Mouse (Mus musculus): ENCODE measurements around the gene Zfp454. TPM values are rescaled to one million over a fixed set of nuclear protein-coding genes. Genes with fewer than 3 reads are reported as not detected.

Gene Zfp454
- polyA plus RNA-seq (2012; rRNA removed), result 0.96 and 1.4 TPM in 2 replicates

DNA sequence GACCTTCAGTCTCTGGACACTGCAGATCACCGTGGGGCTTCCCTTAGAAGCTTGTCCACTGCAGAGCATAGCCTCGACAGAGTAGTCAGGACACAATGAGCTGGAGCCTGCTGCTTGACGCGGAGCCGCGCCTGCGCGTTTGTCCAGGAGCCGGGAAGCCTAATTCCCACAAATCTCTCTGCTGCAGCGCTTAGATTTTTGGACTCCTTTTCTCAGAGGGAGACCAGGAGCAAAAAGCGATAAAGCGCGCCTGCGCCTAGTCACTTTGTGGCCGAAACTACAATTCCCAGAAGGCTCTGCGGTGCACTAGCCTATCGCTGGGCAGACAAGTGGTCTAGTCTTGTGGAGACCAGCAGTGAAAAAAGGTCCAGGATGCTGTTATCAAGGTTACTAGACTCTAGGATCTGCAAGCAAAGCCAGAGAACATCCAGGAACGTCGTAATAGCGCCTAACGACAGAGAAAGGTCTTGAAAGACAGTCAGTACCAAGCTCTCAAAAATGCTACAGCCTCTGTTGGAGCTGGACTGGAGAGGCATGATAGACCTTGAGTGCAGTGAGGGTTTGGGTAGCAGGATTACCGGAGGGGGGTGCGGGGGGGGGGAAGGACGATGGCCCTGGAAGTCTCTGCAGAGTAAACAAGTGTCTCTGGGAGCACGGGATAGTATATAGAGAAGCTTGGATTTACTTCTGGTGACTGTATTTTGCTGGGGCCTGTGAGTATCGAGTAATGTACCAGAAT, at the start of gene Zfp454:
Gene Zfp454 (minus strand): TSS at position 262 of the 739 bp plus-strand sequence.

DNA sequence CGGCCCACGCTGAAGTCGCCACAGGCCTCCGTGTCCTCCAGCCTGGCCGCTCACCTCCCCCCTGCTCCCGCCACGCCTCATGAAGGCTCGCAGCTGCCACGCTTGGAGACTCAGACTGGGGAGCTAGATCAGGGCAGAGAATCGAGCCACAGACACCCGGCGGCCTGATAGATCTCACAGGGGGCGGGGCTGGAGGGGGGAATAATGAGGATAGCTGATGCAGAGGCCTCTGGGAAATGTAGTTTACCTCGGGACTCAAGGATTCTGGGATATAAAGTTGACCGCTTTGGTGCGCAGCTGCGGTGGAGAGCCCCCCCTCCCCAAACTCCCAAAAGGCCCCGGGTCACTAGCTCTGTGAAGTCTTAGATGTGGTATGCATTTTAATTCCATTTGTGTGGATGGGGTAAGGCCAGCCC, 44.0 kb upstream of the Zfp454 start, which contains the start of gene Zfp354b:
Gene Zfp354b (minus strand): TSS at position 183 of the 416 bp plus-strand sequence.

GRCm38 (mm10) chr11:50915671-50916320, 28.3 kb upstream of the Zfp454 start, which contains the start of gene Zfp2:
Gene Zfp2 (minus strand): TSS chr11:50916165.

DNA sequence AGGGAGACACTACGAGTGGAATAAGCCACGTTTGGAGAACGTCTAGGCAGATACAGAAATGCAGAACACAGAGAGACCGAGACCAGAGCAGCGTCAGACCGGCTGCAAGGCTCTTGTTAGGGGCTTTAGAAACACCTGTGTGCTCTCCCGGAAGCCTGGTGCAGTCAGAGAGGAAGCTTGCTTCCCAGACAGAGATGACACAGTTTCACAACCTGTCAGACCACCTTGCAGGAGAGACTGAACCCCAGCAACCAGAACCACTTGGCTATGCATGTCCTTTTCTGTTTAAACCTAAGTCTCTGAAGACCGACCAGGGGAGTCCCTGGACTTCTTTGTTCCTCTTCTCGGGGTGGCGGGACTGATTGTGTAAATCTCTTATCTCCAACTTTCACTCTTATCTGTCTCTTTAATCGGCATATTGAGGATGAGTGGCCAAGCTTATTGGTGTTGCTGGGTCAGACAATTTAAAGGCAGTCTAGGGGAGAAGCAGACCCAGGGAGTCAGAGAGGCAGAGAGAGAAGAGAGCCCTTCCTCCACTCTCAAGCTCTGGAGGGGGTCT, 37.2 kb downstream of the Zfp454 start, which contains the start of gene Grm6:
Gene Grm6 (plus strand): TSS at position 509 of the 559 bp plus-strand sequence.

DNA sequence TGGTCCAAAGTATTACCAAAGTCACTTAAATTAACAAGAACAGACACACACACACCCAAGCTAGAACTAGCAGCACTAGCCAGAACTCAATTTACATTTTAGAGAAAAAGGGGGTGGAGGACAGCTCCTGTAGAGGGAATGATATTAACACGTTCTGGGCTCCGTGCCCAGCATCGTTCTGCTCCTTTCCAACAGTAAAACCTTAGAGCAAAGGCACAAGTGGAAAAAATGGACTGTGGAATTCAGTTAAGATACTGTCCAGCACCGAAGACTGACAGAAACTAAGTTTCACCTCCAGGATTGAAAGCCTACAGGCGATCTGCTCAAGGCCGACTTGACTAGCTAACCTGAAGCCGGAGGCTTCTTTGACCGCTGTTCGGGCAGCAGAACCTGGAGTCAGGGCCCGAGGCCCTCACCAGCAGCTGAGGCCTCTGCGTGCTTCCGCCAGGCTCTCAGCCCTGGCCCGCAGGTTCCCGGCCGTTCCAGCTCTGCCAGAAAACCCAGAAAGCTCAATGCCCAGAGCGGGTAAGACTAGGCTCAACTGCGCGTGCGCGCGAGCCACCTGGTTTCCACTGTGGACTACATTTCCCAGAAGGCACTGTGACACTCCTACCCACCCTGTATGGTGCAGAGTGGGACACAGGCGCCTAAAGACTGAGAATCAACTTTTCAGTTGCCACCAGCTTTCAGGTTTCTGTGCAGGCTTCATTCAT, 46.3 kb downstream of the Zfp454 start, which contains the start of gene Zfp879:
Gene Zfp879 (minus strand): TSS at position 530 of the 713 bp plus-strand sequence.

GRCm38 (mm10) chr11:50827010-50827953, 60.2 kb downstream of the Zfp454 start, which contains the start of gene Zfp354c:
Gene Zfp354c (minus strand): TSS chr11:50827724.

Other genes with a start within 250 kb of the Zfp454 start
- gene Zfp354c, start 59.9 kb downstream of the Zfp454 start, polyA plus RNA-seq (2012; rRNA removed), result 2.5 and 3.9 TPM in 2 replicates
- 0.33 and 0.41 TPM in 2 replicates for gene Zfp879, start 46.1 kb downstream of the Zfp454 start, polyA plus RNA-seq (2012; rRNA removed)
- gene Grm6, start 37.0 kb downstream of the Zfp454 start, polyA plus RNA-seq (2012; rRNA removed), result 0.10 TPM in 1 of 2 replicates, not detected in the other
- 1.9 and 2.1 TPM in 2 replicates for gene Zfp2, start 28.5 kb upstream of the Zfp454 start, polyA plus RNA-seq (2012; rRNA removed)
- gene Zfp354b, start 44.0 kb upstream of the Zfp454 start, polyA plus RNA-seq (2012; rRNA removed), result 0.13 and 0.14 TPM in 2 replicates
- gene 4933414I15Rik, start 56.1 kb upstream of the Zfp454 start, polyA plus RNA-seq (2012; rRNA removed), result not detected in 2 replicates
- gene Prop1, start 66.1 kb upstream of the Zfp454 start, polyA plus RNA-seq (2012; rRNA removed), result 0.25 and 1.1 TPM in 2 replicates
- gene Olfr1378, start 78.9 kb upstream of the Zfp454 start, polyA plus RNA-seq (2012; rRNA removed), result not detected in 2 replicates
- gene Olfr1377, start 94.3 kb upstream of the Zfp454 start, polyA plus RNA-seq (2012; rRNA removed), result not detected in 2 replicates
- not detected in 2 replicates for gene Olfr51, start 115.9 kb upstream of the Zfp454 start, polyA plus RNA-seq (2012; rRNA removed)
- gene Olfr54, start 126.6 kb upstream of the Zfp454 start, polyA plus RNA-seq (2012; rRNA removed), result not detected in 2 replicates
- not detected in 2 replicates for gene Olfr1375, start 160.5 kb upstream of the Zfp454 start, polyA plus RNA-seq (2012; rRNA removed)
- gene Zfp354a, start 171.6 kb upstream of the Zfp454 start, polyA plus RNA-seq (2012; rRNA removed), result 3.1 and 3.9 TPM in 2 replicates